In the genomic region with DNA sequence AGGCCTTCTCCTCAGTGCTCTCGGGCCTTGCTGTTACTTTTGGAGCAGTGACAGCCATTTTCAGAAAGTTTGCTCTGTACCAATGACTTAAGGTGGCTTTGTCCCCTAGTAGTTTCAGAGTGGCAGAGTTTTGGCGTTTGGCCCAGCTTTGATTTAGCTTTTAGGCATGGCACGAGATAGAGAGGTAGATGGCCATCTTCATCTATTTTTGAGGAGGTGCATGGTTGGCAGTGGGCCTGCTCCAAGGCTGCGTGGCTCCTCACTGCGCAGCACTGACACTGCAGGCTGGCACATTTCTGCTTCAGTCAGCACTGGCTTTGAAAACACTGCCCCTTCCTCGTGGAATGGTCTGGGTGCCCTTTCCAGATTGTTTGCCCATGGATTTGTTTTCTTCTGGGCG, we compare ENCODE assay signal across 13 mouse cellular contexts.
DNase-seq lines count a peak whose midpoint lies in the region; ATAC-seq lines count a peak whose summit lies in the region.
"Had no signal": no experiment of that assay in that cellular context is flagged by ENCODE, and none has a peak within 500 bp of the region (broad histone marks: within the 10 kb centered on the region; RNA-seq: fewer than 3 reads in every experiment).

No protein-coding gene starts in this region.

- H3K4me3 ChIP-seq in hindbrain, embryonic 14.5 days (replicated peaks; ENCODE audit: low read length): no peak overlapping the region
- no peak overlapping the region for H3K4me3 ChIP-seq in hindbrain, embryonic 10.5 days
- no peak overlapping the region for H3K4me3 ChIP-seq in heart, embryonic 14.5 days (ENCODE audit: control insufficient read depth in 1 of 2, insufficient read depth in 1 of 2, low read depth in 1 of 2, low read length in 2 of 2)
- H3K4me3 ChIP-seq: myocyte had no signal

- 0 out of 2 replicates have a peak, but pooled peaks cover 4% of the 10 kb centered on the region for H3K4me1 ChIP-seq in hindbrain, embryonic 14.5 days (replicated peaks; ENCODE audit: control insufficient read depth, insufficient read depth, low read length)
- 0 out of 2 replicates have a peak, but pooled peaks cover 3% of the 10 kb centered on the region for H3K4me1 ChIP-seq in hindbrain, embryonic 10.5 days (replicated peaks)
- peaks cover 11 to 26% of the 10 kb centered on the region in 2 experiments for H3K4me1 ChIP-seq in heart, embryonic 14.5 days (ENCODE audit: control insufficient read depth in 2 of 2, insufficient read depth in 2 of 2, low read length in 2 of 2)

- WGBS in hindbrain, embryonic 14.5 days: 73% methylated on average over 7 of the region's 7 CpGs
- WGBS in hindbrain, embryonic 10.5 days: 89% methylated on average over 7 of the region's 7 CpGs
- WGBS in heart, embryonic 14.5 days: 66% methylated on average over 7 of the region's 7 CpGs

- H3K36me3 ChIP-seq in hindbrain, embryonic 14.5 days (replicated peaks; ENCODE audit: control insufficient read depth, insufficient read depth): peaks cover 13% of the 10 kb centered on the region; the same call in 1 of the 2 replicates
- peaks cover 72% of the 10 kb centered on the region for H3K36me3 ChIP-seq in hindbrain, embryonic 10.5 days
- peaks cover 17% of the 10 kb centered on the region for H3K36me3 ChIP-seq in heart, embryonic 14.5 days (ENCODE audit: control insufficient read depth, insufficient read depth, low read length)

- no peaks in the 10 kb centered on the region for H3K9me3 ChIP-seq in hindbrain, embryonic 14.5 days (ENCODE audit: control insufficient read depth, low read length)
- no peaks in the 10 kb centered on the region for H3K9me3 ChIP-seq in hindbrain, embryonic 10.5 days
- no peaks in the 10 kb centered on the region for H3K9me3 ChIP-seq in heart, embryonic 14.5 days (ENCODE audit: control insufficient read depth, low read length)

- H3K4me2 ChIP-seq in hindbrain, embryonic 14.5 days (replicated peaks): no peak overlapping the region
- H3K4me2 ChIP-seq in heart, embryonic 14.5 days (ENCODE audit: low read length): no peak overlapping the region

- no peak for DNase-seq in hindbrain, embryonic 14.5 days (ENCODE audit: low spot score)
- DNase-seq in hindbrain, embryonic 10.5 days (ENCODE audit: low spot score): no peak
- peak; percentile 18 for DNase-seq in urinary bladder, postnatal 14 days (ENCODE audit: low spot score)
- no peak for DNase-seq in urinary bladder, adult 18-20 months (ENCODE audit: low spot score in 2 of 2)
- DNase-seq in testis, postnatal 10 days (ENCODE audit: low spot score): peak; percentile 62
- DNase-seq in thymus, postnatal 10 days (ENCODE audit: low spot score in 2 of 2): no peak
- DNase-seq in retina, embryonic 14.5 days (ENCODE audit: low spot score): no peak
- DNase-seq: right cerebral cortex, postnatal 25 days; thymus, postnatal 4 days had no signal

- no peak overlapping the region for H3K9ac ChIP-seq in hindbrain, embryonic 14.5 days
- H3K9ac ChIP-seq in heart, embryonic 14.5 days (ENCODE audit: low read length): peak overlapping the region; percentile 21; the same call in 1 of the 2 replicates

- no peaks in the 10 kb centered on the region for H3K27me3 ChIP-seq in hindbrain, embryonic 14.5 days (ENCODE audit: control insufficient read depth, insufficient read depth, low read length)
- H3K27me3 ChIP-seq in hindbrain, embryonic 10.5 days (ENCODE audit: insufficient read depth, poor library complexity, severe bottlenecking): no peaks in the 10 kb centered on the region
- no peaks in the 10 kb centered on the region for H3K27me3 ChIP-seq in heart, embryonic 14.5 days (ENCODE audit: control insufficient read depth, insufficient read depth, low read length)

- no peak for ATAC-seq in hindbrain, embryonic 14.5 days (ENCODE audit: low FRiP score)
- no peak for ATAC-seq in heart, embryonic 14.5 days (ENCODE audit: insufficient number of reproducible peaks, insufficient read depth, low FRiP score, low read depth)
- ATAC-seq: intestine, embryonic 16.5 days; lung, postnatal 0 days had no signal

- peak overlapping the region; percentile 33; the same call in 1 of the 2 replicates for H3K27ac ChIP-seq in hindbrain, embryonic 14.5 days
- H3K27ac ChIP-seq in hindbrain, embryonic 10.5 days: no peak overlapping the region
- H3K27ac ChIP-seq in heart, embryonic 14.5 days (replicated peaks in 1 of 2; ENCODE audit: control insufficient read depth in 1 of 2, insufficient read depth in 1 of 2, low read depth in 2 of 2, low read length in 2 of 2): peak overlapping the region in 1 of 2 experiments; percentile 37; a peak in 1 of 4 replicates

Comparison
In these comparisons a context has a peak if more than half of its experiments do, and no peak if none do; other contexts are left out.
1. DNase-seq: peak in urinary bladder, postnatal 14 days (single experiment) and testis, postnatal 10 days (single experiment); none in hindbrain, embryonic 14.5 days (single experiment), hindbrain, embryonic 10.5 days (single experiment), urinary bladder, adult 18-20 months (0 of 2), thymus, postnatal 10 days (0 of 2) and retina, embryonic 14.5 days (single experiment).